Comparison of ENCODE assay signal across 10 mouse cellular contexts in genomic region chr19:9055153-9055552, GRCm38 (mm10). TPM values are rescaled to one million over a fixed set of nuclear protein-coding genes. Genes with fewer than 3 reads are reported as not detected.
DNase-seq lines count a peak whose midpoint lies in the region.
"Had no signal": no experiment of that assay in that cellular context is flagged by ENCODE, and none has a peak within 500 bp of the region (broad histone marks: within the 10 kb centered on the region; RNA-seq: fewer than 3 reads in every experiment).

No protein-coding gene starts in this region.

- DNase-seq in heart, adult 18-20 months = peak; percentile 49 to 60
- DNase-seq in heart, adult 9 months (ENCODE audit: low spot score in 2 of 2) = no peak
- DNase-seq in 416B (ENCODE audit: low read depth) (peak; percentile 94), ZHBTc4 (ENCODE audit: low read depth, low spot score) (peak; percentile 24)
- peak; percentile 68 for DNase-seq in lung, postnatal 25 days (ENCODE audit: low spot score)
- no peak for DNase-seq in gastrocnemius, adult 18-20 months (ENCODE audit: low spot score)
- no peak for DNase-seq in urinary bladder, adult 2 months (ENCODE audit: low spot score)
- no peak for DNase-seq in c-Kit-positive CD71-positive TER-119-positive erythroid progenitor cells, embryonic 14.5 days (ENCODE audit: low spot score)
- DNase-seq: gastrocnemius, postnatal 10 days had no signal

RNA-seq across cellular contexts. Expression of gene Scgb1a1, which starts 32.6 kb away (rescaled TPM):
- total RNA-seq in heart, adult 18-20 months (2021) = 10 to 100 TPM in 1 of 2 experiments, not detected in 1; 80.4 TPM
- not detected for total RNA-seq in gastrocnemius, adult 18-20 months (2021)
- 0.23 TPM in 1 of 2 replicates, not detected in the other for polyA plus RNA-seq in urinary bladder, adult 2 months (2012; rRNA removed)
- polyA plus RNA-seq: limb, embryonic 12.5 days had no signal

Comparison
In these comparisons a context has a peak if more than half of its experiments do, and no peak if none do; other contexts are left out.
1. DNase-seq: peak in heart, adult 18-20 months (2 of 2), 416B (single experiment), ZHBTc4 (single experiment) and lung, postnatal 25 days (single experiment); none in heart, adult 9 months (0 of 2), gastrocnemius, adult 18-20 months (single experiment), urinary bladder, adult 2 months (single experiment) and c-Kit-positive CD71-positive TER-119-positive erythroid progenitor cells, embryonic 14.5 days (single experiment).